Mouse (Mus musculus) hindbrain, embryonic 13.5 days (tissue): ENCODE data around the gene Bdkrb2. TPM values are rescaled to one million over a fixed set of nuclear protein-coding genes. Genes with fewer than 3 reads are reported as not detected.

Experiments used
- ATAC-seq: fragments of 200-750 bp; cut with Nextera tagmentation; 2 replicates; pipeline ENCODE4 v1.8.0; 2017; ENCODE audit warnings: moderate TSS enrichment; ENCODE audit not compliant: low FRiP score
- H3K27ac ChIP-seq: fragments of 300-500 bp; sonication (generic); 2 replicates; pipeline ENCODE4 v1.5.1; 2015; ENCODE audit warnings: inconsistent platforms, mild to moderate bottlenecking, moderate library complexity
- H3K27me3 ChIP-seq: fragments of 300-500 bp; sonication (generic); 2 replicates; pipeline ENCODE4 v1.6.1; 2015; ENCODE audit warnings: mild to moderate bottlenecking, inconsistent platforms
- H3K36me3 ChIP-seq: fragments of 300-500 bp; sonication (generic); 2 replicates; pipeline ENCODE4 v1.6.1; 2015; ENCODE audit warnings: mild to moderate bottlenecking, inconsistent platforms
- H3K4me1 ChIP-seq: fragments of 300-500 bp; sonication (generic); replicated peaks from 2 replicates; pipeline ENCODE4 v1.6.1; 2015; ENCODE audit warnings: inconsistent platforms
- H3K4me2 ChIP-seq: fragments of 300-500 bp; sonication (generic); 2 replicates; pipeline ENCODE4 v1.6.1; 2015; ENCODE audit warnings: inconsistent platforms, mild to moderate bottlenecking, moderate library complexity
- H3K4me3 ChIP-seq: fragments of 300-500 bp; sonication (generic); 2 replicates; pipeline ENCODE4 v1.5.1; 2015; ENCODE audit warnings: mild to moderate bottlenecking, inconsistent platforms
- H3K9ac ChIP-seq: fragments of 300-500 bp; sonication (generic); 2 replicates; pipeline ENCODE4 v1.6.1; 2015; ENCODE audit warnings: mild to moderate bottlenecking, inconsistent platforms
- H3K9me3 ChIP-seq: fragments of 300-500 bp; sonication (generic); 2 replicates; pipeline ENCODE4 v1.6.1; 2016; ENCODE audit warnings: inconsistent platforms
- WGBS: fragments of 180-500 bp; shearing (Covaris S2); methylation state at CpG from one replicate; pipeline ENCODE4 v1.1.7; 2015; 5-methylcytosine and 5-hydroxymethylcytosine counted together
- polyA plus RNA-seq: library from polyadenylated mRNA; unstranded; fragments of >200 nt; fragmentation: Nextera tagmentation; extraction: Ambion mirVana; gene quantifications from 2 replicates; pipeline ENCODE4 v1.2.1, GENCODE M21; 2015

Bdkrb2 gene
- polyA plus RNA-seq, 1 experiment from 2014 or later = 1.6 TPM

DNA sequence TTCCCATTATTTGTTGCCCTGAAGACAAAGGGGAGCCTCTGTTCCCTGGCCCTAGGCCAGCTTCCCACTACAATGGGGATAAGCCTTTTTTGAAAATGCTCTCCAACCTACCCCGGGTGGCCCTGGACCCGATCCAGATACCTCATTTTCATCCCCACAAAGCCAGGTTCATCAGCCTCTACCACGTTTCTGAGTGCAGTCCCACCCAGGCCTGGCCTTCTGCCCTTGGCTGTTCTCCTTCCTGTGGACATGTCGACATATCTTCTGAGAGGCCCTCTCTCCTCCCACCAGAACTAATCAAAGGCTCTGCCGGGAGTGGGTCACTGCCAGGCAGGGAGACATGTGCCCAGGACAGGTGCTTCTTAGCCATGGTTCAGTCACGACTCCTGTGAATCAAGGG, 38.6 kb downstream of the Bdkrb2 start:
- Histone ChIP-seq H3K9ac (no peak overlapping the region), H3K36me3 (no peaks in the 10 kb centered on the region), H3K4me2 (no peak overlapping the region), H3K27me3 (no peaks in the 10 kb centered on the region), H3K9me3 (no peaks in the 10 kb centered on the region), H3K4me1 (peaks cover 25% of the 10 kb centered on the region; the same call in 1 of the 2 replicates), H3K27ac (no peak overlapping the region), H3K4me3 (no peak overlapping the region)
- WGBS = 50% methylated on average over 6 of the region's 6 CpGs
- no peak for ATAC-seq

GRCm38 (mm10) chr12:105602581-105603210, 39.7 kb downstream of the Bdkrb2 start, which contains the start of gene Bdkrb1:
Bdkrb1 (plus strand) TSS chr12:105603085.
- Histone ChIP-seq H3K27me3 (no peaks in the 10 kb centered on the region), H3K36me3 (no peaks in the 10 kb centered on the region), H3K4me3 (no peak within 1 kb of the TSS), H3K4me2 (no peak within 1 kb of the TSS), H3K9ac (no peak within 1 kb of the TSS), H3K4me1 (peaks cover 25% of the 10 kb centered on the region; the same call in 1 of the 2 replicates), H3K9me3 (no peaks in the 10 kb centered on the region), H3K27ac (no peak within 1 kb of the TSS)
- 89% methylated on average over 11 of the region's 11 CpGs for WGBS
- ATAC-seq = no peak

GRCm38 (mm10) chr12:105603904-105604303, 40.9 kb downstream of the Bdkrb2 start:
- Histone ChIP-seq H3K9ac (no peak overlapping the region), H3K4me2 (no peak overlapping the region), H3K4me3 (no peak overlapping the region), H3K9me3 (no peaks in the 10 kb centered on the region), H3K36me3 (peaks cover 6% of the 10 kb centered on the region; the same call in 1 of the 2 replicates), H3K4me1 (peaks cover 23% of the 10 kb centered on the region; the same call in 1 of the 2 replicates), H3K27me3 (no peaks in the 10 kb centered on the region), H3K27ac (no peak overlapping the region)
- WGBS = 89% methylated on average over 11 of the region's 11 CpGs
- ATAC-seq = no peak

- WGBS = 35% methylated on average over 8 of the region's 8 CpGs
- H3K4me2 ChIP-seq = no peak overlapping the region
- no peak overlapping the region for H3K9ac ChIP-seq
- no peaks in the 10 kb centered on the region for H3K9me3 ChIP-seq
- ATAC-seq = no peak
- H3K27me3 ChIP-seq = no peaks in the 10 kb centered on the region
- H3K27ac ChIP-seq = no peak overlapping the region
- H3K4me3 ChIP-seq = no peak overlapping the region
- peaks cover 9% of the 10 kb centered on the region; the same call in 1 of the 2 replicates for H3K36me3 ChIP-seq
- 0 out of 2 replicates have a peak, but pooled peaks cover 13% of the 10 kb centered on the region for H3K4me1 ChIP-seq
Observed at GRCm38 (mm10) chr12:105605212-105605611, 42.2 kb downstream of the Bdkrb2 start.

GRCm38 (mm10) chr12:105606881-105607280, 43.9 kb downstream of the Bdkrb2 start:
- Histone ChIP-seq H3K4me3 (no peak overlapping the region), H3K4me2 (no peak overlapping the region)
- WGBS = 84% methylated on average over 4 of the region's 4 CpGs

DNA sequence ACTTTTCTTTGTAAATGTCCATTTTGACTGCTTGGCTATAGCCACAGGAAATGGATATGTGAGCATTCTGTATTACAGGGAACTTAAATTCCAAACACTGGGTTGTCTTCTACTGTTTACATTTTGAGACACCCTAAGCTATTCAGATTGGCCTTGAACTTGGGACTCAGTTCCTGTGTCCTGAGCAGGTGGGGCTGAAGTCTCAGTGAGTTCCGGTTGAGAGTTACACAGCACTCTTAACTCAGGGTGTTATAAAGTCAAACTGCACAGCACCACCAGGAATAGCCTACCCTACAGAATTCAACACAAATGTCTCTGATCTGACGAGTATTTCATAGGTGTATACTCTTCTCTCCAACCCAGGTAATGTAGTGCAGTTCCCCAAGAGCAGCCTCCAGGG, 48.0 kb downstream of the Bdkrb2 start:
- WGBS = 99% methylated on average over 2 of the region's 2 CpGs
- Histone ChIP-seq H3K27me3 (no peaks in the 10 kb centered on the region), H3K27ac (no peak overlapping the region), H3K4me2 (no peak overlapping the region), H3K4me3 (no peak overlapping the region), H3K9me3 (no peaks in the 10 kb centered on the region), H3K4me1 (no peaks in the 10 kb centered on the region; the same call in 1 of the 2 replicates), H3K36me3 (peaks cover 23% of the 10 kb centered on the region), H3K9ac (no peak overlapping the region)
- no peak for ATAC-seq

More at GRCm38 (mm10) chr12:105606881-105607280, 43.9 kb downstream of the Bdkrb2 start:
- peaks cover under 1% of the 10 kb centered on the region; the same call in 1 of the 2 replicates for H3K4me1 ChIP-seq
- H3K9me3 ChIP-seq = no peaks in the 10 kb centered on the region
- no peak overlapping the region for H3K27ac ChIP-seq
- no peaks in the 10 kb centered on the region for H3K27me3 ChIP-seq
- ATAC-seq = no peak
- peaks cover 9% of the 10 kb centered on the region; the same call in 1 of the 2 replicates for H3K36me3 ChIP-seq
- H3K9ac ChIP-seq = no peak overlapping the region

DNA sequence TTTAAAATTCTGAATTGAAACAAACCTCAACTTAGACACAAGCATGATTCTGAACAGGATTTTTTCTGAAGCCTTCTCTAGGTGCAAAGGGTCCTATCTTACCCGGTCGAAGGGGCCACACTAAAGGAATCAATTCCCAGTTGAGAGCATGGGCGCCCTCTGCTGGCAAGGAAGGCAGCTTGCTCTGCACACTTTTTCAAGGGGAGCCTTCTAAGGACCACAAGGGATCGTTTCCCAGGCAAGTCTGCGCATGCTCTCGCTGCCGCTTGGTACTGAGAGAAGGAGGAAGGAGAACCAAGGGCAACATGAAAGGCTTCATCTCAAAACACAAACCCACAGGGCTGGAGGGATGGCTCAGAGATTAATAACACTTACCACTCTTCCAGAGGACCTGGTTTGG, 48.7 kb downstream of the Bdkrb2 start:
- WGBS = 13% methylated on average over 7 of the region's 7 CpGs
- no peak overlapping the region for H3K4me2 ChIP-seq
- no peak overlapping the region for H3K27ac ChIP-seq
- H3K9ac ChIP-seq = no peak overlapping the region
- no peaks in the 10 kb centered on the region for H3K27me3 ChIP-seq
- H3K4me1 ChIP-seq = no peaks in the 10 kb centered on the region; the same call in 1 of the 2 replicates
- H3K9me3 ChIP-seq = no peaks in the 10 kb centered on the region
- peak; percentile 41 for ATAC-seq
- peaks cover 31% of the 10 kb centered on the region for H3K36me3 ChIP-seq
- H3K4me3 ChIP-seq = no peak overlapping the region

DNA sequence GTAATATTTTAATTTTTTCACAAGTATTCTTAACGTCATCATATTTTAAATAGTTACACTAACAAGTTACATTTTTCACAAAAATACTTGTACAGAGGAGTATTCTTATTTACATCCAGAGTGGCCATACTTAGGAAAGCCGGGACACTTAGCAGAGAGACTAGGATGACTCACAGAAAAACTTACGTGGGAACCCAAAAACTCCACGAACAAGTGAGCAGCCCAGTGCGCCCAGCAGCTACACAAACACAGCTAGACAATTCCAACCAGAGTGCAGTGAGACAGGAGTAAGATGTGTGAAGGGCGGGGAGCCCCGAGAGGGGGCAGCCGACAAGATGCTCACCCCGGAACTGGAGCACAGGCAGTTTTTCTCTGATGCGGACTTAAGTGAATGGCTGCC, 50.5 kb downstream of the Bdkrb2 start:
- peaks cover 46% of the 10 kb centered on the region for H3K36me3 ChIP-seq
- no peaks in the 10 kb centered on the region for H3K9me3 ChIP-seq
- H3K9ac ChIP-seq = no peak overlapping the region
- H3K27ac ChIP-seq = no peak overlapping the region
- no peak overlapping the region for H3K4me3 ChIP-seq
- ATAC-seq = no peak
- no peak overlapping the region for H3K4me2 ChIP-seq
- WGBS = 93% methylated on average over 10 of the region's 10 CpGs
- H3K27me3 ChIP-seq = no peaks in the 10 kb centered on the region
- H3K4me1 ChIP-seq = no peaks in the 10 kb centered on the region; the same call in 1 of the 2 replicates

DNA sequence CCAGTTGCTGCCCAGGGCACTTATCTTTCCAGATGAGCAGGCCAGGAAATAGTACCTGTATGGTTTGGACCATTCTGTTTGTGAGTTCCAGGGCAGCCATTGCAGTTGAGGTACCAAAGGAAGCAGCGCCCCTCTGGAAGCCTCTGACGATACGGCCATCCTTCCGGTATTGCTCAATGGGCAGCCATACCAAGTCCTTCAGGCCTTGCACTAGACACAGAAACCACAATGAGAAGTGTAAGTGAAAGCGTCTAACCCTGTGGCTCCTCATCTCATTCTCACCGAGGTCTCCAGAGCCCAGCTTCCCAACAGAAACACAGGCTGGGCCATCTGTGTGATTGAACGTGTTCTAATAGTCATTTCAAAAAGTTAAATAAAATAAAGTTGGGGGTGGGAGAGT, 59.0 kb downstream of the Bdkrb2 start:
- Histone ChIP-seq H3K27ac (no peak overlapping the region), H3K4me3 (no peak overlapping the region), H3K36me3 (peaks cover 79% of the 10 kb centered on the region), H3K4me1 (no peaks in the 10 kb centered on the region), H3K9me3 (no peaks in the 10 kb centered on the region), H3K9ac (no peak overlapping the region), H3K27me3 (no peaks in the 10 kb centered on the region), H3K4me2 (no peak overlapping the region)
- no peak for ATAC-seq
- 97% methylated on average over 7 of the region's 7 CpGs for WGBS

DNA sequence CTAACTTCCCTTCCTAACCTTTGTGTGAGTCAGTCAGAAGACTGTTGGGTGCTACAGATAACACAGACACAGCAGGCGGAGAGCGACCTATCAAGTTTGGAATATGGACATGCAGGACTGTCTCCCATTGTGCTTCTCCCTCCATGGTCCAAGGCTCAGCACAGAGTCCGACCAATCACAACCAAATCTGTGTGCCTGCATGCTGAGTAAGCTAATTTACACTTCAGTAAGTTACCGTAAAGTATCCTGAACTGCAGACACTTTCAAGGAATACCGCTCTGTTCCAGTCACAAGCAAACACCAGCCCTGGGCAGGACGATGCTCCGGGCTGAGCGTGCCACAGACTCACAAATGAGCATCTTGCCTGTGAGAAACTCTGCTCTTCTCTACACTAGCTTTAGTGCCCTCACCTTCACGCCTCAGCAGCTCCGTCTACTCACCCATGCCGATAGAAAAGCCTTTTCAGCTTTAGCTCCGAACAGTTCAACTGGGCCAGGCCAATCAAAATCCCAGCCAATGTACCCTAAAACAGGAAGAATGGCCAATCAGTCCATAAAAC, 60.0 kb downstream of the Bdkrb2 start:
- Histone ChIP-seq H3K4me1 (no peaks in the 10 kb centered on the region), H3K36me3 (peaks cover 78% of the 10 kb centered on the region), H3K27me3 (no peaks in the 10 kb centered on the region), H3K4me2 (no peak overlapping the region), H3K4me3 (no peak overlapping the region), H3K9me3 (no peaks in the 10 kb centered on the region), H3K9ac (no peak overlapping the region), H3K27ac (no peak overlapping the region)
- ATAC-seq = no peak
- 70% methylated on average over 12 of the region's 12 CpGs for WGBS

- no peak for ATAC-seq
- H3K4me1 ChIP-seq = no peaks in the 10 kb centered on the region
- WGBS = 80% methylated on average over 7 of the region's 7 CpGs
- H3K36me3 ChIP-seq = peaks cover 63% of the 10 kb centered on the region
- H3K9ac ChIP-seq = no peak overlapping the region
- H3K4me2 ChIP-seq = no peak overlapping the region
- H3K9me3 ChIP-seq = no peaks in the 10 kb centered on the region
- H3K4me3 ChIP-seq = no peak overlapping the region
- no peak overlapping the region for H3K27ac ChIP-seq
- H3K27me3 ChIP-seq = no peaks in the 10 kb centered on the region
Observed at GRCm38 (mm10) chr12:105625798-105626197, 62.8 kb downstream of the Bdkrb2 start.

GRCm38 (mm10) chr12:105634374-105635067, 71.5 kb downstream of the Bdkrb2 start:
- no peaks in the 10 kb centered on the region for H3K9me3 ChIP-seq
- H3K9ac ChIP-seq = no peak overlapping the region
- H3K27me3 ChIP-seq = no peaks in the 10 kb centered on the region
- peaks cover 79% of the 10 kb centered on the region for H3K36me3 ChIP-seq
- 94% methylated on average over 13 of the region's 13 CpGs for WGBS
- no peak for ATAC-seq
- H3K27ac ChIP-seq = no peak overlapping the region
- H3K4me1 ChIP-seq = no peaks in the 10 kb centered on the region
- H3K4me3 ChIP-seq = no peak overlapping the region
- H3K4me2 ChIP-seq = no peak overlapping the region
